Mouse (Mus musculus) hindlimb bud, embryonic 11.5 days (tissue): ENCODE results near the gene Adk.
"Not testable (repeated sequence)": the region's sequence is repeated elsewhere in the genome, so short reads cannot be mapped to it uniquely, and the experiment has no call there.

Experiments
- DNase-seq: peaks from one replicate; pipeline ENCODE4 v3.0.0-alpha.2; 2012; ENCODE audit warnings: low read depth, low spot score; ENCODE audit errors: extremely low spot score

Adk gene

GRCm38 (mm10) chr14:21474593-21475132 is 422.3 kb downstream of the Adk start:
- not testable (repeated sequence) for DNase-seq

DNA sequence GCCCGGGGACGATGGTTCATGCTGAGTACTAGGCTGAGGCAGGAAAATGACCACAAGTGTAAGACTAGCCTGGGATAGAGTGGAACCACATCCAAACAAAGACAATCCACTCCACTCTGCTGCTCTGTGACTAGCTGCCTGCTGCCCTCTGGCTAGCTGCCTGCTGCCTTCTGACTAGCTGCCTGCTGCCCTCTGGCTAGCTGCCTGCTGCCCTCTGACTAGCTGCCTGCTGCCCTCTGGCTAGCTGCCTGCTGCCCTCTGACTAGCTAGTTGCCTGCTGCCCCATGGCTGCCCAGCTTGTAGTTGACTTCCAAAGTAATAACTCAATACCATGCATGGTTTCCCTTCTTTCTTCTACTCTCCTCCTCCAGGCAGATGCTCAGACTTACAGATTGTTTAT is 424.8 kb downstream of the Adk start:
- DNase-seq = no peak

GRCm38 (mm10) chr14:21479566-21479965 is 427.2 kb downstream of the Adk start:
- no peak for DNase-seq

DNA sequence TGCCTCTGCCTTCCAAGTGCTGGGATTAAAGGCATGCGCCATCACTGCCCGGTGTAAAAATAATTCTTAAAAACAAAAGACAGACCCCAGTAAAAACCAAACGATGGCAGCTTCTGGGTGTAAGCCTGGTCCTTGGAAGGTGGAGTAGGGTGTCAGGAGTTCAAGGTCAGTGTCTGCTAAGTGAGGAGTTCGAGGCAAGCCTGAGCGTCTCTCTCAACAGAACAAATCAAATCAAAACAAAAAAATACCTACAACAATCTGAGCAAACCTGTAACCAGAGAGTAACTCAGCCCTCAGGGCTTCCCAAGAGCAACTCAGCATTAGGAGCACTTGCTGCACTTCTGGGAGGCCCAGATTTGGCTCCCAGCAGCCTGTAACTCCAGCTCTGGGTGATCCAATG is 427.8 kb downstream of the Adk start:
- DNase-seq = no peak

- DNase-seq = no peak
These were observed 428.9 kb downstream of the Adk start, which contains the start of gene Kat6b for GRCm38 (mm10) chr14:21481231-21481630. TSS of gene Kat6b (plus strand) at chr14:21481434.

DNA sequence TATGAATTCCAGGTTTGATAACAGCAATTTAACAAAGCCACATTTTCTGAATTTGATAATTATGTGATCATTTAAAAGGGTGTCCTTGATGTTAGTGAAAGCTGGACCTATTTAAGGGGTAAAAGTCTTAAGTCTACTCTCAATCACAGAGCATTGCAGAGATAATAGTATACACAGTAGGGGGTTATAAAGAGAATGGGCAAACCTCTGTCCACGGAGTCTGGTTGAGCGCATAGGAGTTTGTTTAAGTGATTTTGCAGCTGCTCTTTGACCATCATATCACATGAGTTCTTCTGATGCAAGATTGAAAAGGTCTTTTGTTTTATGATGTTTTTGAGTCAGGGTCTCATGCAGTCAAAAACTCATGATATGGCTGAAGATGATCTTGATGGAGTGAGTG is 431.8 kb downstream of the Adk start:
- DNase-seq = no peak

- DNase-seq = no peak
These were observed 432.3 kb downstream of the Adk start for GRCm38 (mm10) chr14:21484693-21485092.

DNA sequence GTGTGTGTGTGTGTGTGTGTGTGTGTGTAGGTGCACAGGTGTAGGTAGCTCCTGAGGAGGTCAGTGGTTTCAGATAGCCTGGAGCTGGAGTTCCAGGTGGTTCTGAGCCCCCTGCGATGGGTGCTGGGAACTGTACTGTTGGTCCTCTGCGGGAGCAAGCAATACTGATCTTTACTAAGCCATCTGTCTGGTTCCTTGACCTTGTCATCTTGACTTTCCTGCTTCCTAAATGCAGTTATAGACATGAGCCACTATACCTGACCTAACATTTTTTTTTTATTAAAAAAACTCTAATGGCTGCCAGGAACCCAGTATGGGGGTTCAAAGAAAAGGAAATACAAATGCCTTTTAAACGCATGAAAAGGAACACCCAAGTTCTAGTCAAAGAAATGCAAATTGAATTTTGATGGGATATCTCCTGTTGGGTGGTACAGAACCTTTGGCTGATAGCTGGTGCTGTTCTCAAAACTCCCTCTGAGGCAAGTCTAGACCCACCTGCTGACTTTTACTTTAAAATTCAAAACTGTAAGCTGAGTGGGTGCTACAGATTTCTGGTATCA is 433.7 kb downstream of the Adk start:
- no peak for DNase-seq

- not testable (repeated sequence) for DNase-seq
These were observed 434.8 kb downstream of the Adk start for GRCm38 (mm10) chr14:21487135-21487534.

GRCm38 (mm10) chr14:21488426-21489115 is 436.2 kb downstream of the Adk start:
- DNase-seq = not testable (repeated sequence)

GRCm38 (mm10) chr14:21489116-21489485 is 436.7 kb downstream of the Adk start:
- no peak for DNase-seq

DNA sequence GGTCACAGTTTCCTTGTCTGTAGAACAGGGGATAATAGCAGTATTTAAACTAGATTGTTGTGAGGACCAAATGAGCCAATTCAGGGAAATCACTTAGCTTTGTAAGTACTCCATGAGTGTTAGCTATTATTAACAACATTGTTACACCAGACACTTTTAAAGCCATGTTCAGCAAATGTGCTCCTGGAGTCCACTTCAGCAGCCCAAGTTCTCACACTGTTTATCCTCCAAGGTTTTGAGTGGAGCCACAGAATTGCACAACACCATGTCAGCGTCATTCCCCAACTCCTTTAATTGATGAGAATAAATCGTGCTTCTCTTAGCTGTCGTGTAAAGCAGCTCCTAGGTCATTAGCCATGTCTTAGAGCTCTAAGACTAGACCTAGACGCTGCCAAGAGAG is 437.8 kb downstream of the Adk start:
- DNase-seq = no peak
